Mouse (Mus musculus) limb, embryonic 11.5 days (tissue): ENCODE measurements at regions not wholly inside any gene's neighbourhood (a gene's known extent, or its start where the extent isn't known, plus 50 kb on each side); places are given as distances from the start of the nearest gene placed in this dataset.

Experiments
- ATAC-seq: fragments of 200-750 bp; cut with Nextera tagmentation; 2 replicates; pipeline ENCODE4 v1.8.0; 2017; ENCODE audit warnings: low read depth; ENCODE audit not compliant: insufficient number of reproducible peaks, low FRiP score, low TSS enrichment
- DNase-seq: peaks from one replicate; pipeline ENCODE4 v3.0.0-alpha.2; 2015; ENCODE audit warnings: low spot score
- H3K27ac ChIP-seq: fragments of 300-500 bp; sonication (generic); replicated peaks from 2 replicates; pipeline ENCODE4 v1.5.1; 2014; ENCODE audit warnings: low read depth, mild to moderate bottlenecking, low read length
- H3K27me3 ChIP-seq: fragments of 300-500 bp; sonication (generic); 2 replicates; pipeline ENCODE4 v1.6.1; 2014; ENCODE audit warnings: mild to moderate bottlenecking, low read length, mixed read lengths; ENCODE audit not compliant: control insufficient read depth, insufficient read depth
- H3K36me3 ChIP-seq: fragments of 300-500 bp; sonication (generic); 2 replicates; pipeline ENCODE4 v1.6.1; 2014; ENCODE audit warnings: mild to moderate bottlenecking, low read length, moderate library complexity, mixed read lengths; ENCODE audit not compliant: control insufficient read depth, insufficient read depth
- H3K4me1 ChIP-seq: fragments of 300-500 bp; sonication (generic); 2 replicates; pipeline ENCODE4 v1.6.1; 2014; ENCODE audit warnings: low read length, mixed read lengths; ENCODE audit not compliant: control insufficient read depth, insufficient read depth
- H3K4me2 ChIP-seq: fragments of 300-500 bp; sonication (generic); 2 replicates; pipeline ENCODE4 v1.6.1; 2014; ENCODE audit warnings: low read depth, mild to moderate bottlenecking, moderate library complexity; ENCODE audit not compliant: severe bottlenecking
- H3K4me3 ChIP-seq: fragments of 300-500 bp; sonication (generic); 2 replicates; pipeline ENCODE4 v1.5.1; 2014; ENCODE audit warnings: low read depth, low read length
- H3K9ac ChIP-seq: fragments of 300-500 bp; sonication (generic); 2 replicates; pipeline ENCODE4 v1.6.1; 2014; ENCODE audit warnings: mild to moderate bottlenecking, low read length
- H3K9me3 ChIP-seq: fragments of 300-500 bp; sonication (generic); 2 replicates; pipeline ENCODE4 v1.6.1; 2016; ENCODE audit warnings: low read length; ENCODE audit not compliant: control insufficient read depth
- WGBS: fragments of 180-500 bp; shearing (Covaris S2); extraction: QIAGEN DNeasy Blood & Tissue Kit; methylation state at CpG from one replicate; pipeline ENCODE4 v1.1.7; 2014; 5-methylcytosine and 5-hydroxymethylcytosine counted together

- no peaks in the 10 kb centered on the region for H3K4me1 ChIP-seq
- no peaks in the 10 kb centered on the region for H3K36me3 ChIP-seq
- no peak for ATAC-seq
- 69% methylated on average over 3 of the region's 3 CpGs for WGBS
- no peak overlapping the region for H3K4me2 ChIP-seq
- DNase-seq: no peak
- no peak overlapping the region for H3K4me3 ChIP-seq
- no peak overlapping the region for H3K27ac ChIP-seq
- H3K27me3 ChIP-seq: no peaks in the 10 kb centered on the region
- H3K9ac ChIP-seq: no peak overlapping the region
- H3K9me3 ChIP-seq: no peaks in the 10 kb centered on the region
Observed at GRCm38 (mm10) chr15:61416841-61417240, 494.0 kb upstream of the A1bg start.

DNA sequence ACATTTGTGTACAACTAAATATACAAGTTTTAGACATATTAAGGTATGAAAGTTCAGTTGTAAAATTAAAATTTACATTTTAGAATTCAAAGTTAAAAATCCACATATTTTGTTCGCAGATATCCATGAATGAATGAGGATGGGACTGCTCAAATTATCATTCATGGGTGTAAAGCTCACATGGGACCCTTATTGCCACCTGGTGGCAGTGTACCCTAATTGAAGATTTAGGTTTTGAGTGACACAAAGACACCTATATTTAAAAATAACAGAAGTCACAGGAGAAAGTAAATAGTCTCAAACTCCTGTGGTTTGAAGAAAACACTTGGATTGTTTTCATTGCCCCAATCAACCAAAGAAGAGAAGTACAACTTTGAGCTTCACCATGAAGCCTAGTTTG, 492.8 kb upstream of the A1bg start:
- 65% methylated on average over 1 of the region's 1 CpGs for WGBS
- DNase-seq: no peak
- no peak for ATAC-seq

GRCm38 (mm10) chr15:61411821-61412220, 489.0 kb upstream of the A1bg start:
- no peaks in the 10 kb centered on the region for H3K4me1 ChIP-seq
- H3K27ac ChIP-seq: no peak overlapping the region
- 87% methylated on average over 2 of the region's 2 CpGs for WGBS
- no peaks in the 10 kb centered on the region for H3K9me3 ChIP-seq
- no peak overlapping the region for H3K9ac ChIP-seq
- DNase-seq (no peak), ATAC-seq (no peak)
- no peak overlapping the region for H3K4me3 ChIP-seq
- H3K36me3 ChIP-seq: no peaks in the 10 kb centered on the region
- no peaks in the 10 kb centered on the region for H3K27me3 ChIP-seq
- no peak overlapping the region for H3K4me2 ChIP-seq

More for the DNA sequence above, 492.8 kb upstream of the A1bg start:
- no peaks in the 10 kb centered on the region for H3K27me3 ChIP-seq
- no peaks in the 10 kb centered on the region for H3K9me3 ChIP-seq
- no peak overlapping the region for H3K4me3 ChIP-seq
- no peaks in the 10 kb centered on the region for H3K36me3 ChIP-seq
- H3K9ac ChIP-seq: no peak overlapping the region
- H3K4me2 ChIP-seq: no peak overlapping the region
- H3K4me1 ChIP-seq: no peaks in the 10 kb centered on the region
- no peak overlapping the region for H3K27ac ChIP-seq

- H3K4me1 ChIP-seq: no peaks in the 10 kb centered on the region
- H3K36me3 ChIP-seq: no peaks in the 10 kb centered on the region
- H3K9ac ChIP-seq: no peak overlapping the region
- ATAC-seq (no peak), DNase-seq (no peak)
- no peaks in the 10 kb centered on the region for H3K9me3 ChIP-seq
- no peak overlapping the region for H3K4me2 ChIP-seq
- H3K4me3 ChIP-seq: no peak overlapping the region
- 90% methylated on average over 2 of the region's 2 CpGs for WGBS
- no peaks in the 10 kb centered on the region for H3K27me3 ChIP-seq
- no peak overlapping the region for H3K27ac ChIP-seq
Observed at GRCm38 (mm10) chr15:61410789-61411188, 488.0 kb upstream of the A1bg start.

DNA sequence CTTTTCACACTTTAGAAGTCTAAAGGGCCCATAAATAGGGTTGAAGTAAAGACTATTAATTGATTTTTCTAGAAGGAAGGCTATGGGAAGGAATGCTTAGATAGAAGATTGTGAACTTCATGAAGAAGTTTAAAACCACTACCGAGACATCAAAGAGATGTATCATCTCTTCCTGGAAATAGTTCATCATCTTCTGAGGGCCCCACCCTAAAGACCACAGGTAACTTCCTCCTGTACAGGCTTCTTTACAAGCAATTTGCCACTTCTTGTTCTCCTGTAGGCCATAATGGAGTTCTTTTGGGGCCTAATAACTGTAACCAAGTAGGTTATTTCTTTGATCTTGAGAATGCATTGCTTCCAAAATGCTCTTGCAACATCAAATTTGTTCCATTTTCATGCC, 485.8 kb upstream of the A1bg start:
- no peak overlapping the region for H3K9ac ChIP-seq
- H3K4me2 ChIP-seq: no peak overlapping the region
- H3K4me1 ChIP-seq: no peaks in the 10 kb centered on the region
- WGBS: 100% methylated on average over 1 of the region's 1 CpGs
- H3K36me3 ChIP-seq: no peaks in the 10 kb centered on the region
- no peak for DNase-seq
- no peak for ATAC-seq
- H3K4me3 ChIP-seq: no peak overlapping the region
- no peak overlapping the region for H3K27ac ChIP-seq
- H3K9me3 ChIP-seq: no peaks in the 10 kb centered on the region
- no peaks in the 10 kb centered on the region for H3K27me3 ChIP-seq

DNA sequence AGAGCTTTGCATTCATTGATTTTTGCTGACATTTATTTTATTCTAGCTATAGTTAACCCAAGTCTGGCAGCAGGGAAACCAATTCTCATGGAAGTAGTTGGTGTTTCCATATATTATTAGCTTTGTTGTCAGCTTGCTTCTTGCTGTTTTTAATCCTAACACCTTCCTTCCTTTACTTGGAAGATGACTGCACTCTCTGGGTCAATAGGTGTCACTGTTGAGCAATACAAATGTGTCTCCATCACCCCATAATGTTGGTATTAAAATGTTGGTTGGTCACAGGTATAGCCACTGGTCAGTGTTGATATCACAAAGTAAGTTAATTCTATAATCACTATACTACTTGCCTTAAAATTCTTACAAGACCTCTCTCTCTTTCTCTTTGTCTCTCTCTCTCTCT, 477.9 kb upstream of the A1bg start:
- no peaks in the 10 kb centered on the region for H3K27me3 ChIP-seq
- H3K9ac ChIP-seq: no peak overlapping the region
- no peaks in the 10 kb centered on the region for H3K4me1 ChIP-seq
- no peak overlapping the region for H3K4me2 ChIP-seq
- H3K36me3 ChIP-seq: no peaks in the 10 kb centered on the region
- ATAC-seq: no peak
- H3K27ac ChIP-seq: no peak overlapping the region
- DNase-seq: no peak
- no peaks in the 10 kb centered on the region for H3K9me3 ChIP-seq
- no peak overlapping the region for H3K4me3 ChIP-seq

GRCm38 (mm10) chr15:61399971-61400370, 477.2 kb upstream of the A1bg start:
- H3K4me2 ChIP-seq: no peak overlapping the region
- DNase-seq (no peak), ATAC-seq (no peak)
- H3K4me3 ChIP-seq: no peak overlapping the region
- H3K36me3 ChIP-seq: no peaks in the 10 kb centered on the region
- H3K4me1 ChIP-seq: no peaks in the 10 kb centered on the region
- no peaks in the 10 kb centered on the region for H3K27me3 ChIP-seq
- H3K9ac ChIP-seq: no peak overlapping the region
- H3K27ac ChIP-seq: no peak overlapping the region
- no peaks in the 10 kb centered on the region for H3K9me3 ChIP-seq
- 83% methylated on average over 2 of the region's 2 CpGs for WGBS

DNA sequence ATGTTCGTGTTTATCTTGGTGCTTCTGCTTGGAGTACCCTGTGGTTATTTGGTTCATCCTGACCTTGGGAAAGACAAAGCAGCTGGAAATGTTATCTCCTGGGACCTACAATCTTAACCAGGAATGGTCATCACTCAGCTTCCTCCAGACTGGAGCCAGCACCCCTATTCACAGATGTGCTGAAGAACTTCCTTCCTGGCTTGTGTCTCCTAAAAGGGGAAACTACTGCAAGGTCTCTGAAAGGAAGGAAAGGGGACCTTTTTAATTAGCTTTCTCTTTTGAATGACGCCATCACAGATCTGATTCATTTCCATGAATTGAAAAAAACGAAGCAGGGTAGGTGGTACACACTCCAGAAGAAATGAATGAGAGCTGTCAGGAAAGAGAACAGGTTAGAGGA, 476.0 kb upstream of the A1bg start:
- no peak for ATAC-seq
- no peak for DNase-seq

DNA sequence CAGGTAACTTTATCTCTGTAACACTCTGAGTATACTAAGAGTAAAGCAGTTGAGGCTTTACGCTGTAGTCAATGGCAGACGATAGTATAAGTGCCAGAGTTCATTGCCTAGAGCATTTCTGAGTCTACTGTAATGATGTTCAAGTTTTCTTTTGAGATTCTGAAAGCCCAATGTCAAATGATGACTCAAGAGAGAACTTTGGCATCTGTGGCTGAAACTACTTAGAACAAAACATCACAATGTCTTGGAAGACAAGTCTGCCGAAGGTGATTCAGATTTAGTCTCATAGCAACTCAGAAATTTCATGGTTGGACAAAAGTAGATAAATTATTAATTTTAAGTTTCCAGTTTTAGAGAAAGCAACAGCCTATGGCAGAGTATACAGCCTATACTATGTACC, 474.2 kb upstream of the A1bg start:
- WGBS: 85% methylated on average over 3 of the region's 3 CpGs
- Histone ChIP-seq H3K9ac (no peak overlapping the region), H3K4me2 (no peak overlapping the region), H3K27me3 (no peaks in the 10 kb centered on the region), H3K27ac (no peak overlapping the region), H3K4me3 (no peak overlapping the region), H3K9me3 (no peaks in the 10 kb centered on the region), H3K36me3 (no peaks in the 10 kb centered on the region), H3K4me1 (no peaks in the 10 kb centered on the region)
- ATAC-seq: no peak
- DNase-seq: no peak

More for the DNA sequence above, 476.0 kb upstream of the A1bg start:
- Histone ChIP-seq H3K4me1 (no peaks in the 10 kb centered on the region), H3K4me3 (no peak overlapping the region), H3K36me3 (no peaks in the 10 kb centered on the region), H3K27ac (no peak overlapping the region), H3K9ac (no peak overlapping the region), H3K27me3 (no peaks in the 10 kb centered on the region), H3K9me3 (no peaks in the 10 kb centered on the region), H3K4me2 (no peak overlapping the region)
- 86% methylated on average over 3 of the region's 3 CpGs for WGBS
